Mouse (Mus musculus) 416B (cell line): ENCODE data around the gene Fcna.

Source experiments
- DNase-seq: peaks from one replicate; pipeline ENCODE4 v3.0.0; 2011; ENCODE audit warnings: low read depth

The Fcna gene

DNA sequence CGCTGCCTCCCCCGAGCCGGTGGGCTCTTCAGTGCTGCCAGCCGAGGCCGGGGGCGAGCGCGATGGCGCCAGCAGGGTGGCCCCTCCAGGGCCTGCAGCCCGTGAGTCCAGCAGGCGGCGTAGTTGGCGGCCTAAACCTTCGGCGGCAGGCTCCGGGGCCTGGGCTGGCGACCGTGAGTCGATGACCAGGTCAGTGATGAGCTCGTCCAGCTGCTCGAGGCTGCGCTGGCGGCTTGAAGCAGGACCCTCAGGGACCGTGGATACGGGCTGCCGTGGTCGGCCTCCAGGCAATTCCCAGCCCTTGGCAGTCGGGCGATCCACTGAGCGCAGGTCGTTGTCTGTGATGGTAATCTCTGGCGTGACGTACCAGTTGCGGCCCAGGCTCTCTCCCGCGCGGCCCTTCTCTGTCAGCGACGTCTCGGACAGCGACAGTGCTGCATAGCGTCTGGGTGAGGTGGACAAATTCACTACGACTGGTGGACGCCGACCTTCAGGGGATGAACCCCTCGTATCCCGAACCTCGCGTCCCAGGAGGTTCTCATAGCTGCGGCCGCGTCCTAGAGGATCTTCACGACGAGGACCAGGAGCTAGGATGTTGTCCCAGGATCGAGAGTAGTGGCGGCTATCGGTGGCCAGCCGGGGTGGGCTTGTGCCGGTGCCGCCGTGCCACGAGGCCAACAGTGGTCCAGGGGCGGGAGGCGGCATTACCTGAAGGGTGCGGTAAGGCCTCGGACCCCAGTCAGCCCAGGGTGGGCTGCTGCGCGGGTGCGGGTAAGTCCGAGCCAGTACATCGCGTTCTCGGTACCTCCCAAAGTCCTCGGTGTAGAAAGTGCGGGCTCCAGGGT, 49.7 kb downstream of the Fcna start:
- DNase-seq = no peak

DNA sequence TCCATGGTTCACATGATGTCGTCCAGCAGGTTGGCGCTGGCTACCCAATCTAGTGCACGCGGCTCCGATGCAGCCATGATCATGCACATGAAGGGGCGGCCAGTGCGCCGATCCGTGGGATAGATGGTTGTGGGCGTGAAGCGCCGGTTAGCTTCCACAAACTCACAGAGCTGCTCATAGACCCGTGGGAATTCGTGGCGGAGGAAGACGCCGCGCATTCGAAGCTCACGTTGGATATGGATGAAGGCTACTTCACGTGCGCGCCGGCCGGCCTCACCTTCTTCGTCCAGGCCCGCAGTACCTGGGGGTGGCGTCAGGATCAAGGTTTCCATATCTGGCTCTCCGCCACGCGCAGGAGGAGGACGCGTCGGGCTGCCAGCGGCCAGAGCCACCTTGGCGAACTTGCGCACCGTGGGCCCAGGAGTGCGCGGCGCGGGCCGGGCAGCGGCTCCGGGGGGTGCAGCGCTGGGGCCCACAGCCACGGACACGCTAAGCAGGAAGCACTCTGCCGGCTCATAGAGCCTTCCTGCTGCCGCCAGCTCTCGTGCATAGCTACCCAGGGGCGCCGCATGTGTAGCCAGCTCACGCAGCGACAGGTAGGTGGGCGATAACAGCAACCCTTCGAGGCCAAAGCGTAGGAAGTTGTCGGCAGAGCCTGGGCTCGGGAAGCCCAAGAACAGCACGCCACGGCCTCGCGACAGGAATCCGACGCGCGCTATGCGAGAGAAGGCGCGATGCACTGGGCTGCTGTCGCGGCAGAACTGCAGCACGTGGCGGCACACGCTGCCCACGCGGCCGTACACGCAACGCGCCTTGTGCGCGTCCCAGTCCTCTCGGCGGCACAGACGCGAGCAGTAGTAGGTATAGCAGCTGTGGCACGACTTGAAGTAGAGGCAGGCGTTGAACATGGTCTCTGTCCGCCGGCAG, 50.6 kb downstream of the Fcna start:
- DNase-seq = no peak

DNA sequence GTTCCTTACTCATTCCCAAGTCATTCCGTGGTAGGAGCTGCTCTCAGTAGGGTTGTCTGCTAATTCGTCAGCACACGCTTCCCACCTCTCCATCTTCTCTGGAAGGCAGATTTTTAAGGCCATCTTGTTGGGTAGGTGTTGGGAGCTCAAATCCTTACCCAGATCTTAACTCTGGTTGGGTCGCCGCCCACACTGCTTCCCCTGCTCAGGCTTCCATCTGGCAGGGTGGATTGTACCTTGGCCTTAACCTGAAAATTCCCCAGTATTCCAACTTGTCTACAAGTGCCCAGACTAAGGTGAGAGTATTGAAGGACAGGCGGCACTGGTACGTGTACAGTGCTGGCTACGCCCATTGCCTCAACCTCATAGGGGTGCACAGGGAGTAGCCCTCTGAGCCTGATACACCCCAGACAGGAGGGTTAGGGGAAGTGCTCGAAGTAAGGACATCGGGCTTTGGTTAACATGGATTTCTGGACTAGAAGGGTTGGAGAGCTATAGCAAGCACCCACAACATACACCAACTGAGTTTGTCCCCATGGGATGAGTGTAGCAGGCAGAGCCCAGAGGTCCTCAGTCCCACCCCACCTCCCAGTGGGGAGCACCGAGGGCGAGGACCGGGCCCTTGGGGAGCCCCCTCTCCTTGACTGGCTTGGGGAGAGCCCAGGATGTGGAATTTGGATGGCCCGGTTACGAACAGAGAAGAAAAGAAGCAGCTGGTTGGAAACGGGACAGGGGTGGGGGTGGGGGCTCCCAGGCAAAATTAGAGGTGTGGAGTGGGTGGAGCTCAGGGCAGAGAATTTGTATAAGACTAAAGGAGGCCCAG, 51.6 kb downstream of the Fcna start:
- no peak for DNase-seq

DNA sequence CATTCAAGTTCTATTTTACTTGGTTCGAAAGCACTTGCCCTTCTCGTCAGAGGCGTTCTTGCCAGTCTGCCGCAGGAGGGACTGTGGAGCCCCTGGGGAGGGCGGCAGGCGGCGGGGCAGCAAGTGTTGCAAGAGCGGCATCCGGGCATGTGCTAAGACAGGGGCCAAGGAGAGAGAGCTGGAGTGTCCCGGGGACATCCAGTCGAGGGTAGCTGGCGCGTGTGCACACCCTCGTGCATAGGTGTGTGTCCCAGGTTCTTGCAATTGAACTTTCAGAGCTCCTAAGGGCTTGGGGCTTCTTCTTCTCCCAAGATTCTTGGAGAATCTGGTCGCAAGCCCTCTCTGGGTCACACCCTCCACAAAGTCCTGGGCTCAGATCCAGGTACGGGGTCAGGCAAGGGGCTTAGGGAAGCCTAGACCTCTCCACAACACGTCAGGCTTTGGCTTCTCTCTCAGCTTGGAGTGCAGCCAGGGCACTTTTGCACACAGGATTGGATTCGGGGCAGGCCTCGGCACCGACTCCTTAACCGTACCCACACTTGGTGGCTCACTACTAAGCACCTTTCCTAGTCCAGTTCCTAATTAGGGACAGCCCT, 52.3 kb downstream of the Fcna start:
- DNase-seq = no peak
